Mouse (Mus musculus) adipocyte (in vitro differentiated cells): ENCODE measurements around the gene Epsti1.

Experiments used
- DNase-seq: peaks from one replicate; pipeline ENCODE4 v3.0.0-alpha.2; 2016; ENCODE audit warnings: low spot score

Gene Epsti1

GRCm38 (mm10) chr14:78015540-78016321 is 111.7 kb downstream of the Epsti1 start:
- no peak for DNase-seq

- no peak for DNase-seq
Measured at GRCm38 (mm10) chr14:78016398-78016797, 112.4 kb downstream of the Epsti1 start.

GRCm38 (mm10) chr14:78019935-78020334 is 115.9 kb downstream of the Epsti1 start:
- DNase-seq: no peak

GRCm38 (mm10) chr14:78038876-78039275 is 134.8 kb downstream of the Epsti1 start:
- DNase-seq: no peak

- no peak for DNase-seq
Measured at GRCm38 (mm10) chr14:78040643-78041042, 136.6 kb downstream of the Epsti1 start.

- no peak for DNase-seq
Measured at GRCm38 (mm10) chr14:78041886-78042526, 138.0 kb downstream of the Epsti1 start.

- DNase-seq: no peak
Measured at GRCm38 (mm10) chr14:78043079-78043478, 139.0 kb downstream of the Epsti1 start.

GRCm38 (mm10) chr14:78048258-78048657 is 144.2 kb downstream of the Epsti1 start:
- DNase-seq: no peak

- no peak for DNase-seq
Measured at GRCm38 (mm10) chr14:78048674-78049073, 144.6 kb downstream of the Epsti1 start.
